ENCODE assay signal across 11 mouse cellular contexts in genomic region chr2:74735851-74736687, GRCm38 (mm10). TPM values are rescaled to one million over a fixed set of nuclear protein-coding genes. Genes with fewer than 3 reads are reported as not detected.
A peak's percentile ranks its signal among the peaks of the same experiment; 100 is the strongest.
DNase-seq lines count a peak whose midpoint lies in the region; ATAC-seq lines count a peak whose summit lies in the region.
"Had no signal": no experiment of that assay in that cellular context is flagged by ENCODE, and none has a peak within 500 bp of the region (broad histone marks: within the 10 kb centered on the region; RNA-seq: fewer than 3 reads in every experiment).

No protein-coding gene starts in this region.

- 2% methylated on average over 42 of the region's 42 CpGs for WGBS in heart, embryonic 16.5 days
- under 1% methylated on average over 42 of the region's 42 CpGs for WGBS in hindbrain, embryonic 13.5 days
- under 1% methylated on average over 42 of the region's 42 CpGs for WGBS in midbrain, embryonic 13.5 days

- peak overlapping the region; percentile 35 for H3K4me3 ChIP-seq in heart, embryonic 16.5 days (ENCODE audit: low read length)
- peak overlapping the region; percentile 51 for H3K4me3 ChIP-seq in hindbrain, embryonic 13.5 days
- 0 out of 2 replicates have a peak overlapping the region, but pooled peaks have one; percentile 7 for H3K4me3 ChIP-seq in midbrain, embryonic 13.5 days (replicated peaks)
- H3K4me3 ChIP-seq: megakaryocyte, embryonic 14.5 days had no signal

- H3K4me1 ChIP-seq in heart, embryonic 16.5 days (ENCODE audit: control insufficient read depth, insufficient read depth, low read length): peaks cover 4% of the 10 kb centered on the region
- H3K4me1 ChIP-seq in hindbrain, embryonic 13.5 days (replicated peaks): peaks cover 35% of the 10 kb centered on the region
- H3K4me1 ChIP-seq in midbrain, embryonic 13.5 days (replicated peaks): peaks cover 8% of the 10 kb centered on the region

- peaks cover 95% of the 10 kb centered on the region for H3K27me3 ChIP-seq in heart, embryonic 16.5 days (ENCODE audit: control insufficient read depth, insufficient read depth, low read length)
- H3K27me3 ChIP-seq in hindbrain, embryonic 13.5 days: peaks cover 78% of the 10 kb centered on the region
- peaks cover 100% of the 10 kb centered on the region for H3K27me3 ChIP-seq in midbrain, embryonic 13.5 days

- no peak overlapping the region for H3K9ac ChIP-seq in heart, embryonic 16.5 days (ENCODE audit: low read length)
- peak overlapping the region; percentile 96 for H3K9ac ChIP-seq in hindbrain, embryonic 13.5 days
- H3K9ac ChIP-seq in midbrain, embryonic 13.5 days (replicated peaks): no peak overlapping the region

- no peaks in the 10 kb centered on the region for H3K36me3 ChIP-seq in heart, embryonic 16.5 days (ENCODE audit: control insufficient read depth, insufficient read depth)
- H3K36me3 ChIP-seq in hindbrain, embryonic 13.5 days: 0 out of 2 replicates have a peak, but pooled peaks cover 3% of the 10 kb centered on the region
- no peaks in the 10 kb centered on the region for H3K36me3 ChIP-seq in midbrain, embryonic 13.5 days

- ATAC-seq in heart, embryonic 16.5 days (replicated peaks; ENCODE audit: extremely low read depth, insufficient read depth, low FRiP score): no peak
- peak; percentile 22; the same call in 1 of the 2 replicates for ATAC-seq in hindbrain, embryonic 13.5 days (ENCODE audit: low FRiP score)
- ATAC-seq in midbrain, embryonic 13.5 days: no peak
- ATAC-seq in monocyte, adult 5-6 weeks (replicated peaks; ENCODE audit: insufficient number of reproducible peaks, low FRiP score, low TSS enrichment, poor library complexity, severe bottlenecking): no peak
- ATAC-seq in megakaryocyte progenitor cell, adult 5-6 weeks (replicated peaks; ENCODE audit: poor library complexity): no peak

- no peak for DNase-seq in heart, adult 18-20 months
- peak; percentile 69 for DNase-seq in embryo, embryonic 11 days
- DNase-seq in layer of hippocampus, adult 11-12 months (ENCODE audit: low spot score): no peak

- H3K27ac ChIP-seq in heart, embryonic 16.5 days (ENCODE audit: low read length): no peak overlapping the region
- peak overlapping the region; percentile 99 for H3K27ac ChIP-seq in hindbrain, embryonic 13.5 days
- no peak overlapping the region for H3K27ac ChIP-seq in midbrain, embryonic 13.5 days

- no peaks in the 10 kb centered on the region for H3K9me3 ChIP-seq in heart, embryonic 16.5 days (replicated peaks; ENCODE audit: control insufficient read depth, low read length)
- H3K9me3 ChIP-seq in hindbrain, embryonic 13.5 days: no peaks in the 10 kb centered on the region
- no peaks in the 10 kb centered on the region for H3K9me3 ChIP-seq in midbrain, embryonic 13.5 days

- H3K4me2 ChIP-seq in heart, embryonic 16.5 days (ENCODE audit: low read depth, low read length): peak overlapping the region; percentile 44
- peak overlapping the region; percentile 83 for H3K4me2 ChIP-seq in hindbrain, embryonic 13.5 days
- 0 out of 2 replicates have a peak overlapping the region, but pooled peaks have one; percentile 14 for H3K4me2 ChIP-seq in midbrain, embryonic 13.5 days (replicated peaks)

RNA-seq across cellular contexts. Expression of gene Gm28230, which starts 9.5 kb away (rescaled TPM):
- not detected in 2 replicates for polyA plus RNA-seq in heart, embryonic 16.5 days (2015; fragmentation: Nextera tagmentation; extraction: Ambion mirVana)
- total RNA-seq in heart, adult 18-20 months (2021): not detected
- 1.3 and 1.5 TPM in 2 replicates for polyA plus RNA-seq in hindbrain, embryonic 13.5 days (2015; fragmentation: Nextera tagmentation; extraction: Ambion mirVana)
- polyA plus RNA-seq in midbrain, embryonic 13.5 days (2015; fragmentation: Nextera tagmentation; extraction: Ambion mirVana): not detected in 2 replicates
- not detected in 3 replicates for total RNA-seq in monocyte, adult 5-6 weeks (2017)
- total RNA-seq in megakaryocyte progenitor cell, adult 5-6 weeks (2015): not detected in 2 replicates
- total RNA-seq in megakaryocyte progenitor cell, adult 5-6 weeks (2017): not detected in 2 replicates
- polyA plus RNA-seq: cortical plate, adult 2 months had no signal

RNA-seq across cellular contexts. Expression of gene Hoxd4, which starts 24.3 kb away (rescaled TPM):
- 0.18 TPM in 1 of 2 replicates, not detected in the other for polyA plus RNA-seq in heart, embryonic 16.5 days (2015; fragmentation: Nextera tagmentation; extraction: Ambion mirVana)
- under 1 TPM; 0.25 to 0.26 TPM for total RNA-seq in heart, adult 18-20 months (2021)
- 4.1 and 4.2 TPM in 2 replicates for polyA plus RNA-seq in hindbrain, embryonic 13.5 days (2015; fragmentation: Nextera tagmentation; extraction: Ambion mirVana)
- not detected in 2 replicates for polyA plus RNA-seq in midbrain, embryonic 13.5 days (2015; fragmentation: Nextera tagmentation; extraction: Ambion mirVana)
- total RNA-seq in monocyte, adult 5-6 weeks (2017): not detected in 3 replicates
- not detected in 2 replicates for total RNA-seq in megakaryocyte progenitor cell, adult 5-6 weeks (2015)
- not detected in 2 replicates for total RNA-seq in megakaryocyte progenitor cell, adult 5-6 weeks (2017)
- polyA plus RNA-seq: cortical plate, adult 2 months had no signal

RNA-seq across cellular contexts. Expression of gene Hoxd3, which starts 24.3 kb away (rescaled TPM):
- 0.44 and 0.66 TPM in 2 replicates for polyA plus RNA-seq in heart, embryonic 16.5 days (2015; fragmentation: Nextera tagmentation; extraction: Ambion mirVana)
- total RNA-seq in heart, adult 18-20 months (2021): not detected
- 76.0 and 82.5 TPM in 2 replicates for polyA plus RNA-seq in hindbrain, embryonic 13.5 days (2015; fragmentation: Nextera tagmentation; extraction: Ambion mirVana)
- 0.17 TPM in 2 replicates for polyA plus RNA-seq in midbrain, embryonic 13.5 days (2015; fragmentation: Nextera tagmentation; extraction: Ambion mirVana)
- not detected in 3 replicates for total RNA-seq in monocyte, adult 5-6 weeks (2017)
- not detected in 2 replicates for total RNA-seq in megakaryocyte progenitor cell, adult 5-6 weeks (2015)
- total RNA-seq in megakaryocyte progenitor cell, adult 5-6 weeks (2017): not detected in 2 replicates
- polyA plus RNA-seq: cortical plate, adult 2 months had no signal

RNA-seq across cellular contexts. Expression of gene Hoxd1, which starts 26.7 kb away (rescaled TPM):
- polyA plus RNA-seq in heart, embryonic 16.5 days (2015; fragmentation: Nextera tagmentation; extraction: Ambion mirVana): not detected in 2 replicates
- total RNA-seq in heart, adult 18-20 months (2021): not detected
- 1.6 and 2.5 TPM in 2 replicates for polyA plus RNA-seq in hindbrain, embryonic 13.5 days (2015; fragmentation: Nextera tagmentation; extraction: Ambion mirVana)
- 0.08 TPM in 1 of 2 replicates, not detected in the other for polyA plus RNA-seq in midbrain, embryonic 13.5 days (2015; fragmentation: Nextera tagmentation; extraction: Ambion mirVana)
- total RNA-seq in monocyte, adult 5-6 weeks (2017): not detected in 3 replicates
- total RNA-seq in megakaryocyte progenitor cell, adult 5-6 weeks (2015): not detected in 2 replicates
- total RNA-seq in megakaryocyte progenitor cell, adult 5-6 weeks (2017): not detected in 2 replicates
- polyA plus RNA-seq: large intestine, adult 2 months had no signal

RNA-seq across cellular contexts. Expression of gene Hoxd8, which starts 31.7 kb away (rescaled TPM):
- 0.26 and 0.42 TPM in 2 replicates for polyA plus RNA-seq in heart, embryonic 16.5 days (2015; fragmentation: Nextera tagmentation; extraction: Ambion mirVana)
- total RNA-seq in heart, adult 18-20 months (2021): 1 to 10 TPM in 1 of 2 experiments, under 1 TPM in 1; 0.65 to 2.3 TPM
- polyA plus RNA-seq in hindbrain, embryonic 13.5 days (2015; fragmentation: Nextera tagmentation; extraction: Ambion mirVana): 0.79 and 1.5 TPM in 2 replicates
- polyA plus RNA-seq in midbrain, embryonic 13.5 days (2015; fragmentation: Nextera tagmentation; extraction: Ambion mirVana): 0.08 TPM in 1 of 2 replicates, not detected in the other
- total RNA-seq in monocyte, adult 5-6 weeks (2017): not detected in 3 replicates
- total RNA-seq in megakaryocyte progenitor cell, adult 5-6 weeks (2015): not detected in 2 replicates
- not detected in 2 replicates for total RNA-seq in megakaryocyte progenitor cell, adult 5-6 weeks (2017)
- polyA plus RNA-seq: cortical plate, adult 2 months had no signal

Comparison
In these comparisons a context has a peak if more than half of its experiments do, and no peak if none do; other contexts are left out.
1. H3K4me2 ChIP-seq: peak in every context shown above with its lines; median percentile 83 in hindbrain, embryonic 13.5 days; 44 in heart, embryonic 16.5 days; 14 in midbrain, embryonic 13.5 days.